Mouse (Mus musculus): ENCODE measurements at regions not wholly inside any gene's neighbourhood (a gene's known extent, or its start where the extent isn't known, plus 50 kb on each side); places are given as distances from the start of the nearest gene placed in this dataset.

GRCm38 (mm10) chr5:119139816-119140215, 530.7 kb upstream of the Tbx3 start:
- no peak for TF ChIP-seq CTCF (IDR thresholded peaks at IDR 0.05; ENCODE audit: extremely low read depth, insufficient read depth, low read length)
- no peak for TF ChIP-seq POLR2A (IDR thresholded peaks at IDR 0.05; ENCODE audit: extremely low read depth, insufficient read depth, low read length)
